Mouse (Mus musculus) layer of hippocampus, postnatal 36 days (tissue): ENCODE data around the gene Slc1a7. TPM values are rescaled to one million over a fixed set of nuclear protein-coding genes. Genes with fewer than 3 reads are reported as not detected.
A peak's percentile ranks its signal among the peaks of the same experiment; 100 is the strongest.

Experiments
- DNase-seq, 2 experiments: peaks; one replicate each; pipeline ENCODE4 v3.0.0; 2022
- total RNA-seq, 2 experiments: library from RNA; stranded (reverse); gene quantifications; 2 replicates each; pipeline ENCODE4 v1.2.3; 2021

Slc1a7 gene
- under 1 TPM in 1 of 2 experiments, not detected in 1; 0.17 TPM for total RNA-seq

- DNase-seq, result no peak
Observed at GRCm38 (mm10) chr4:107967966-107968682, at the start of gene Slc1a7. Slc1a7 (plus strand) TSS chr4:107968332.

- no peak for DNase-seq
Observed at GRCm38 (mm10) chr4:107920336-107920735, 47.8 kb upstream of the Slc1a7 start.

- DNase-seq, result no peak
Observed at GRCm38 (mm10) chr4:107921152-107921695, 46.9 kb upstream of the Slc1a7 start.

- no peak for DNase-seq
Observed at GRCm38 (mm10) chr4:107921952-107922351, 46.2 kb upstream of the Slc1a7 start.

- peak; percentile 76 to 77 for DNase-seq
Observed at GRCm38 (mm10) chr4:107923145-107923802, 44.9 kb upstream of the Slc1a7 start, which contains the start of gene Cpt2. Cpt2 (minus strand) TSS chr4:107923610.

GRCm38 (mm10) chr4:107923803-107924194 is 44.3 kb upstream of the Slc1a7 start:
- no peak for DNase-seq

- DNase-seq, result no peak
Observed at GRCm38 (mm10) chr4:107928269-107928668, 39.9 kb upstream of the Slc1a7 start.

- no peak for DNase-seq
Observed at GRCm38 (mm10) chr4:107928726-107929125, 39.4 kb upstream of the Slc1a7 start.

GRCm38 (mm10) chr4:107931453-107931852 is 36.7 kb upstream of the Slc1a7 start:
- DNase-seq, result no peak

- no peak for DNase-seq
Observed at GRCm38 (mm10) chr4:107933239-107933638, 34.9 kb upstream of the Slc1a7 start.

- no peak for DNase-seq
Observed at GRCm38 (mm10) chr4:107935254-107935653, 32.9 kb upstream of the Slc1a7 start.

- peak; percentile 54 to 56 for DNase-seq
Observed at GRCm38 (mm10) chr4:107937338-107937737, 30.8 kb upstream of the Slc1a7 start.

GRCm38 (mm10) chr4:107938124-107938523 is 30.0 kb upstream of the Slc1a7 start:
- DNase-seq, result no peak

GRCm38 (mm10) chr4:107942741-107943140 is 25.4 kb upstream of the Slc1a7 start:
- DNase-seq, result no peak

GRCm38 (mm10) chr4:107944141-107944540 is 24.0 kb upstream of the Slc1a7 start:
- DNase-seq, result no peak

GRCm38 (mm10) chr4:107949918-107950317 is 18.2 kb upstream of the Slc1a7 start:
- no peak for DNase-seq

GRCm38 (mm10) chr4:107952845-107953244 is 15.3 kb upstream of the Slc1a7 start:
- DNase-seq, result no peak

GRCm38 (mm10) chr4:107955691-107956090 is 12.4 kb upstream of the Slc1a7 start:
- DNase-seq, result no peak

GRCm38 (mm10) chr4:107958487-107958886 is 9.6 kb upstream of the Slc1a7 start:
- DNase-seq, result no peak

- DNase-seq, result no peak
Observed at GRCm38 (mm10) chr4:107962044-107962732, 5.9 kb upstream of the Slc1a7 start.

- no peak for DNase-seq
Observed at GRCm38 (mm10) chr4:107962792-107963191, 5.3 kb upstream of the Slc1a7 start.

GRCm38 (mm10) chr4:107966416-107967109 is 1.6 kb upstream of the Slc1a7 start:
- no peak for DNase-seq
